Mouse (Mus musculus): ENCODE data around the gene Tekt5. TPM values are rescaled to one million over a fixed set of nuclear protein-coding genes. Genes with fewer than 3 reads are reported as not detected.

Gene Tekt5
- polyA plus RNA-seq, 1 experiment from 2014 or later = 2.7 TPM

DNA sequence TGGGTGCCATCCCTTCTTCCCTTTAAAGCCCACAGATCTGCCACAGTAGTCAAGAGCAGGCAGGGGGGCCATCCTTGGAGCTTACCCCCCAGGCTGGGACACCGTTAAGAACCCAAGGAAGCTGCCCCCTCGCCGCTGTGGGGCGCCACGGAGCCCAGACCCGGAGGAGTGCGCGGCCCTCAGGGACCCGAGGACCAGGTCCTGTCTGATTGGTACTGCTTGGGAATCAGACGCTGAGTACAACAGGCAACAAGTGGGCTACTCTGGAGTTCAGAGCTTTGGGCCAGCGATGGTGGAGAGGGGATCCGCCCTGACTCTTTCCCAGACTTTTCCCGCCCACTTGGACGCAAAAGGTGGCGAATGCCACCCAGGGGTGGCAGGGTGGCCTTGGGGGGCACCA is 82.1 kb downstream of the Tekt5 start:
- no peak for DNase-seq (ENCODE audit: low spot score)
- no peaks in the 10 kb centered on the region; the same call in 1 of the 2 replicates for H3K27me3 ChIP-seq (replicated peaks; ENCODE audit: control insufficient read depth, insufficient read depth, low read length)
- H3K9ac ChIP-seq (ENCODE audit: low read length) = peak overlapping the region; percentile 38
- H3K36me3 ChIP-seq (ENCODE audit: control insufficient read depth, insufficient read depth, low read length) = no peaks in the 10 kb centered on the region
- peak overlapping the region; percentile 34 for H3K4me3 ChIP-seq (ENCODE audit: low read depth, low read length)
- peak overlapping the region; percentile 79 for H3K4me2 ChIP-seq (ENCODE audit: low read length)
- H3K9me3 ChIP-seq (replicated peaks; ENCODE audit: control insufficient read depth, low read length) = no peaks in the 10 kb centered on the region
- 4% methylated on average over 15 of the region's 15 CpGs for WGBS
- H3K27ac ChIP-seq (ENCODE audit: low read depth, low read length) = no peak overlapping the region
- ATAC-seq = peak; percentile 65
- H3K4me1 ChIP-seq (ENCODE audit: control insufficient read depth, insufficient read depth, low read length) = no peaks in the 10 kb centered on the region

DNA sequence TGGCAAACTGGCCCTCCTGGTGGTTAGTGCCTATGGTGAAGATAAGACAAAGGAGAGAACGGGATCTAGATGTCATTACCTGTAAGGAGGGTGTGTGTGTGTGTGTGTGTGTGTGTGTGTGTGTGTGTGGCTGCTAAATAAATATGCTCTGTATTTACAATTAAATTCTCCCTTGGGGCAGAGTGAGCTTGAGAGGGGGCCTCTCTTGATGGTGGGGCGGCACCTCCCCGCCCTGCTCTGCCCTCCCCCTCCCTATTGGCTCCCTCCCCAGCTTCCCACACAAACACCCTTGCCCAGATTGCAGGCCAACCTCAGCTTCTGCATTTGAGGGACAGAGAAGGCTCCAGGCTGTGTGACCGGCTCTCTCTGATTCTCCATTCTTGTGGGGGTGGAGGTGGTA is 83.3 kb downstream of the Tekt5 start:
- Histone ChIP-seq H3K9ac (ENCODE audit: low read length) (no peak overlapping the region), H3K27me3 (replicated peaks; ENCODE audit: control insufficient read depth, insufficient read depth, low read length) (no peaks in the 10 kb centered on the region; the same call in 1 of the 2 replicates), H3K4me2 (ENCODE audit: low read length) (no peak overlapping the region), H3K27ac (ENCODE audit: low read depth, low read length) (no peak overlapping the region), H3K4me3 (ENCODE audit: low read depth, low read length) (no peak overlapping the region), H3K36me3 (ENCODE audit: control insufficient read depth, insufficient read depth, low read length) (no peaks in the 10 kb centered on the region), H3K9me3 (replicated peaks; ENCODE audit: control insufficient read depth, low read length) (no peaks in the 10 kb centered on the region), H3K4me1 (ENCODE audit: control insufficient read depth, insufficient read depth, low read length) (no peaks in the 10 kb centered on the region)
- 66% methylated on average over 4 of the region's 4 CpGs for WGBS
- no peak for DNase-seq (ENCODE audit: low spot score)
- ATAC-seq = no peak

DNA sequence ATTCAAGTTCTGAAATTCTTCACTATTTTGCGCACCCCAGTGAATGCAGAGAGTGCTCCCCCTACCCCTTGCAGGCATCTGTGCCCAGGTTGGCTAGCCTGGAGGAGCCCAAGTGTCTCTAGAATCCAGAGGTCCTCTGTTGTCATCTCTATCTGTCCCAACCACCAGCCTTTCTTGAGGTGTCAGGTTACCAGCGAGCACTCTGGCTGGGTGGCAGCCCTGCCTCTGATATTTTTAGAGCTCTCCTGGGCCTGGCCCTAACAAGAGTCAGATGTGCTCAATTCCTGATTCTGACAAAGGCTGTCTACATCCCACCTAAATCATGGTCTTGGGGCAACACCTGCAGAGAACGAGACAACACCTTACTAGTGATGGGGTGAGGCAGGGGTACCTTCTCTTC is 84.2 kb downstream of the Tekt5 start:
- Histone ChIP-seq H3K4me3 (ENCODE audit: low read depth, low read length) (no peak overlapping the region), H3K27ac (ENCODE audit: low read depth, low read length) (no peak overlapping the region), H3K4me1 (ENCODE audit: control insufficient read depth, insufficient read depth, low read length) (no peaks in the 10 kb centered on the region), H3K9me3 (replicated peaks; ENCODE audit: control insufficient read depth, low read length) (no peaks in the 10 kb centered on the region), H3K27me3 (replicated peaks; ENCODE audit: control insufficient read depth, insufficient read depth, low read length) (no peaks in the 10 kb centered on the region; the same call in 1 of the 2 replicates), H3K9ac (ENCODE audit: low read length) (no peak overlapping the region), H3K4me2 (ENCODE audit: low read length) (no peak overlapping the region), H3K36me3 (ENCODE audit: control insufficient read depth, insufficient read depth, low read length) (no peaks in the 10 kb centered on the region)
- ATAC-seq (no peak), DNase-seq (ENCODE audit: low spot score) (no peak)
- 67% methylated on average over 3 of the region's 3 CpGs for WGBS

DNA sequence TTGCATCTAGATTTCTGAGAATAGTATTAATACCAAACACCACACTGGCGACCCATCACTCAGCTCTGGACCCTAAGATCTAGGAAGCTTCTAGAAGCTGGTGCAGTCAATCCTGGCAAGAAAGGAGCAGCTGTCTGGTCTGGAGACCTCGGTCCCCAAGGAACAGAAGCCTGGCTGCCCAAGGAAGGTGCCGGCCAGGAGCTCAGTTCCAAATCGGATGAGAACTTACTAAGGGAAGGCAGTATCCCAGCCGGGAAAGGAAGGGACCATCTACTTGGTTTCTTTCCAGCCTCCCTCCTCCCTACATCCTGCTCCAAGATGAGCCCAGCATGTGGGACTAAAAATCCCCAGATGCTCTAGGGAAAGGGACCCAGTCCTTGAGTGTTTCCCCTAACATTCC is 84.8 kb downstream of the Tekt5 start:
- Histone ChIP-seq H3K4me3 (ENCODE audit: low read depth, low read length) (no peak overlapping the region), H3K4me2 (ENCODE audit: low read length) (no peak overlapping the region), H3K4me1 (ENCODE audit: control insufficient read depth, insufficient read depth, low read length) (no peaks in the 10 kb centered on the region), H3K9me3 (replicated peaks; ENCODE audit: control insufficient read depth, low read length) (no peaks in the 10 kb centered on the region), H3K27ac (ENCODE audit: low read depth, low read length) (no peak overlapping the region), H3K36me3 (ENCODE audit: control insufficient read depth, insufficient read depth, low read length) (no peaks in the 10 kb centered on the region), H3K27me3 (replicated peaks; ENCODE audit: control insufficient read depth, insufficient read depth, low read length) (no peaks in the 10 kb centered on the region; the same call in 1 of the 2 replicates), H3K9ac (ENCODE audit: low read length) (no peak overlapping the region)
- WGBS = 93% methylated on average over 5 of the region's 5 CpGs
- ATAC-seq = no peak
- no peak for DNase-seq (ENCODE audit: low spot score)

Other genes starting within 250 kb of the Tekt5 start
- not detected in 2 replicates for gene Rpl39l, start 225.3 kb downstream of the Tekt5 start, polyA plus RNA-seq (2014; fragmentation: Nextera tagmentation; extraction: Ambion mirVana)
- gene Atf7ip2, start 202.8 kb downstream of the Tekt5 start, polyA plus RNA-seq (2014; fragmentation: Nextera tagmentation; extraction: Ambion mirVana) = 0.25 and 0.33 TPM in 2 replicates
- 3.4 and 5.1 TPM in 2 replicates for gene Emp2, start 81.5 kb downstream of the Tekt5 start, polyA plus RNA-seq (2014; fragmentation: Nextera tagmentation; extraction: Ambion mirVana)
- 40.7 and 49.4 TPM in 2 replicates for gene Nubp1, start 16.5 kb upstream of the Tekt5 start, polyA plus RNA-seq (2014; fragmentation: Nextera tagmentation; extraction: Ambion mirVana)
- 38.9 and 45.8 TPM in 2 replicates for gene Tvp23a, start 51.9 kb upstream of the Tekt5 start, polyA plus RNA-seq (2014; fragmentation: Nextera tagmentation; extraction: Ambion mirVana)
- 0.12 and 0.15 TPM in 2 replicates for gene Ciita, start 84.6 kb upstream of the Tekt5 start, polyA plus RNA-seq (2014; fragmentation: Nextera tagmentation; extraction: Ambion mirVana)
- 16.9 and 21.6 TPM in 2 replicates for gene Dexi, start 147.6 kb upstream of the Tekt5 start, polyA plus RNA-seq (2014; fragmentation: Nextera tagmentation; extraction: Ambion mirVana)
- 50.2 and 65.6 TPM in 2 replicates for gene Clec16a, start 149.8 kb upstream of the Tekt5 start, polyA plus RNA-seq (2014; fragmentation: Nextera tagmentation; extraction: Ambion mirVana)

Measured in forebrain, embryonic 14.5 days (tissue).